Mouse (Mus musculus): ENCODE results near the gene Bbs1.

DNA sequence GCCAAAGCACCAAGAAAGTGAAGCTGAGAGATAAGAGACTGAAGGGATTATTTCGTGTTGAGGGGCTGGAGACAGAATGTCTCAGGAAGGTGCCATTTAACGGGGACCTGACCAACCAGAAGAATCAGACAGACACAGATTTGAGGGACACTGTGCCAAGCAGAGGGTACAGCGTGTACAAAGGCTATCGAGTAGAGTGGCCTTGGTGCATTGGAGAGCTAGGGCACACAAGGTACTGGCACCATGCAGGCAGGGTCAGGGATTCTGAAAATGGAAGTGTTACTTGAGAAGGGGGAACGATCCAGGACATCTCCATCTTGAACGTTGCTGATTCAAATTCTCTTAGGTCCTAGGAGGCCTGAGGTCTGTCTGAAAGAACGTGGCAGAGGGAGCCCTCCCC, 2.9 kb upstream of the Bbs1 start:
- TF ChIP-seq CTCF (IDR thresholded peaks at IDR 0.05 in 2 of 3, conservative IDR thresholded peaks at IDR 0.05 in 1 of 3; ENCODE audit: control insufficient read depth in 1 of 3, insufficient read depth in 1 of 3, low read depth in 2 of 3, low read length in 3 of 3, poor library complexity in 1 of 3, severe bottlenecking in 1 of 3) = no peak
- TF ChIP-seq POLR2A (IDR thresholded peaks at IDR 0.05; ENCODE audit: control insufficient read depth in 1 of 2, insufficient read depth in 1 of 2, low read depth in 1 of 2, low read length in 2 of 2, poor library complexity in 1 of 2) = no peak
- TF ChIP-seq GATA1 (IDR thresholded peaks at IDR 0.05; ENCODE audit: low read depth, low read length) = no peak
- TF ChIP-seq CHD2 (IDR thresholded peaks at IDR 0.05; ENCODE audit: low read length) = no peak
- TF ChIP-seq MAX (IDR thresholded peaks at IDR 0.05; ENCODE audit: low read length) = no peak
- TF ChIP-seq USF1 (IDR thresholded peaks at IDR 0.05; ENCODE audit: low read depth, low read length) = no peak
- no peak for TF ChIP-seq BHLHE40 (IDR thresholded peaks at IDR 0.05; ENCODE audit: borderline replicate concordance, low read depth, low read length)
- no peak for TF ChIP-seq EP300 (IDR thresholded peaks at IDR 0.05; ENCODE audit: low read depth in 1 of 2, low read length in 2 of 2)
- no peak for TF ChIP-seq KAT2A (conservative IDR thresholded peaks at IDR 0.05; ENCODE audit: low read depth, low read length)
- TF ChIP-seq SIN3A (IDR thresholded peaks at IDR 0.05; ENCODE audit: low read length) = no peak
